ENCODE assay signal across 8 mouse cellular contexts in genomic region chr5:139251279-139251678, GRCm38 (mm10). TPM values are rescaled to one million over a fixed set of nuclear protein-coding genes. Genes with fewer than 3 reads are reported as not detected.
DNase-seq lines count a peak whose midpoint lies in the region; ATAC-seq and TF ChIP-seq lines count a peak whose summit lies in the region.

No protein-coding gene starts in this region.

- WGBS in heart, embryonic 10.5 days = 75% methylated on average over 7 of the region's 7 CpGs
- WGBS in hindbrain, embryonic 11.5 days = 83% methylated on average over 7 of the region's 7 CpGs
- 85% methylated on average over 7 of the region's 7 CpGs for WGBS in midbrain, embryonic 10.5 days

- no peak overlapping the region for H3K9ac ChIP-seq in hindbrain, embryonic 11.5 days (ENCODE audit: low read depth, low read length)

- peak overlapping the region; percentile 86 for H3K4me3 ChIP-seq in heart, embryonic 10.5 days
- H3K4me3 ChIP-seq in G1E (ENCODE audit: low read depth, low read length) = peak overlapping the region; percentile 86; the same call in 1 of the 2 replicates
- H3K4me3 ChIP-seq in hindbrain, embryonic 11.5 days (ENCODE audit: low read depth, low read length) = no peak overlapping the region
- peak overlapping the region; percentile 76 for H3K4me3 ChIP-seq in midbrain, embryonic 10.5 days

- H3K27ac ChIP-seq in heart, embryonic 10.5 days = peak overlapping the region; percentile 96
- no peak overlapping the region for H3K27ac ChIP-seq in hindbrain, embryonic 11.5 days (ENCODE audit: low read depth, low read length)
- H3K27ac ChIP-seq in midbrain, embryonic 10.5 days (replicated peaks) = peak overlapping the region; percentile 95

- no peak for ATAC-seq in G1E (ENCODE audit: extremely low read depth, insufficient number of reproducible peaks, low FRiP score, poor library complexity, severe bottlenecking)
- ATAC-seq in hindbrain, embryonic 11.5 days (ENCODE audit: low FRiP score) = no peak

- peak overlapping the region; percentile 38; the same call in 1 of the 2 replicates for H3K4me2 ChIP-seq in hindbrain, embryonic 11.5 days (replicated peaks; ENCODE audit: low read depth, low read length)

- H3K36me3 ChIP-seq in heart, embryonic 10.5 days = peaks cover 51% of the 10 kb centered on the region
- peaks cover 79% of the 10 kb centered on the region for H3K36me3 ChIP-seq in G1E (replicated peaks)
- peaks cover 4% of the 10 kb centered on the region; the same call in 1 of the 2 replicates for H3K36me3 ChIP-seq in hindbrain, embryonic 11.5 days (ENCODE audit: control insufficient read depth, insufficient read depth, low read length)
- peaks cover 58% of the 10 kb centered on the region for H3K36me3 ChIP-seq in midbrain, embryonic 10.5 days

- DNase-seq in heart, embryonic 10.5 days (ENCODE audit: low spot score) = no peak
- DNase-seq in heart, adult 8-10 months (ENCODE audit: low spot score) = no peak
- DNase-seq in G1E (ENCODE audit: low spot score) = no peak
- DNase-seq in hindbrain, embryonic 11.5 days (ENCODE audit: low spot score) = no peak
- DNase-seq in midbrain, embryonic 10.5 days (ENCODE audit: low spot score) = no peak
- no peak for DNase-seq in layer of hippocampus, adult 11-12 months (ENCODE audit: low spot score)
- DNase-seq in thymus, postnatal 14 days = no peak
- DNase-seq in cerebellum, adult 18-20 months = no peak

- H3K9me3 ChIP-seq in heart, embryonic 10.5 days = no peaks in the 10 kb centered on the region
- no peaks in the 10 kb centered on the region for H3K9me3 ChIP-seq in G1E (replicated peaks)
- H3K9me3 ChIP-seq in hindbrain, embryonic 11.5 days (ENCODE audit: control insufficient read depth, low read length) = no peaks in the 10 kb centered on the region
- H3K9me3 ChIP-seq in midbrain, embryonic 10.5 days (replicated peaks) = no peaks in the 10 kb centered on the region

- no peaks in the 10 kb centered on the region for H3K27me3 ChIP-seq in heart, embryonic 10.5 days (ENCODE audit: insufficient read depth, poor library complexity, severe bottlenecking)
- no peaks in the 10 kb centered on the region for H3K27me3 ChIP-seq in G1E (ENCODE audit: insufficient read depth, low read length)
- no peaks in the 10 kb centered on the region for H3K27me3 ChIP-seq in hindbrain, embryonic 11.5 days (ENCODE audit: control insufficient read depth, insufficient read depth, low read length)
- no peaks in the 10 kb centered on the region for H3K27me3 ChIP-seq in midbrain, embryonic 10.5 days (ENCODE audit: low read depth, poor library complexity, severe bottlenecking)

- no peak for TF ChIP-seq CTCF in G1E (IDR thresholded peaks at IDR 0.05; ENCODE audit: low read depth, low read length)

- peaks cover 42% of the 10 kb centered on the region for H3K4me1 ChIP-seq in heart, embryonic 10.5 days
- H3K4me1 ChIP-seq in G1E (ENCODE audit: insufficient read depth, low read depth, low read length) = peaks cover 68% of the 10 kb centered on the region
- peaks cover 3% of the 10 kb centered on the region; the same call in 1 of the 2 replicates for H3K4me1 ChIP-seq in hindbrain, embryonic 11.5 days (replicated peaks; ENCODE audit: control insufficient read depth, insufficient read depth, low read length)
- H3K4me1 ChIP-seq in midbrain, embryonic 10.5 days = peaks cover 36% of the 10 kb centered on the region

RNA-seq across cellular contexts. Expression of gene Get4, which starts 0.8 kb away (rescaled TPM):
- polyA plus RNA-seq in heart, embryonic 10.5 days (2016; fragmentation: Nextera tagmentation; extraction: Ambion mirVana) = 193 and 205 TPM in 2 replicates
- 10 to 100 TPM; 39.1 to 45.9 (median 43.7) TPM for total RNA-seq in heart, adult 8-10 months (2022)
- total RNA-seq in G1E (2014; fragmentation: Nextera tagmentation) (37.3 and 45.3 TPM in 2 replicates), G1E (2017) (22.3 and 23.9 TPM in 2 replicates)
- 68.0 and 71.2 TPM in 2 replicates for polyA plus RNA-seq in G1E (2012)
- polyA plus RNA-seq in hindbrain, embryonic 11.5 days (2014; fragmentation: Nextera tagmentation; extraction: Ambion mirVana) = 112 and 121 TPM in 2 replicates
- polyA plus RNA-seq in midbrain, embryonic 10.5 days (2016; fragmentation: Nextera tagmentation; extraction: Ambion mirVana) = 168 and 187 TPM in 2 replicates

RNA-seq across cellular contexts. Expression of gene Sun1, which starts 50.8 kb away (rescaled TPM):
- polyA plus RNA-seq in heart, embryonic 10.5 days (2016; fragmentation: Nextera tagmentation; extraction: Ambion mirVana) = 40.3 and 43.8 TPM in 2 replicates
- 10 to 100 TPM; 48.0 to 58.0 (median 50.7) TPM for total RNA-seq in heart, adult 8-10 months (2022)
- 32.8 and 61.2 TPM in 2 replicates for total RNA-seq in G1E (2014; fragmentation: Nextera tagmentation)
- 45.7 and 45.8 TPM in 2 replicates for total RNA-seq in G1E (2017)
- polyA plus RNA-seq in G1E (2012) = 7.6 and 11.8 TPM in 2 replicates
- 38.4 and 43.8 TPM in 2 replicates for polyA plus RNA-seq in hindbrain, embryonic 11.5 days (2014; fragmentation: Nextera tagmentation; extraction: Ambion mirVana)
- 46.9 and 49.6 TPM in 2 replicates for polyA plus RNA-seq in midbrain, embryonic 10.5 days (2016; fragmentation: Nextera tagmentation; extraction: Ambion mirVana)
